Mouse (Mus musculus) limb, embryonic 14.5 days (tissue): ENCODE data around the gene Slc22a14. TPM values are rescaled to one million over a fixed set of nuclear protein-coding genes. Genes with fewer than 3 reads are reported as not detected.

Experiments used
- ATAC-seq: fragments of 200-750 bp; cut with Nextera tagmentation; 2 replicates; pipeline ENCODE4 v1.8.0; 2017; ENCODE audit warnings: low read depth, moderate number of reproducible peaks, moderate TSS enrichment; ENCODE audit not compliant: low FRiP score
- DNase-seq: peaks from one replicate; pipeline ENCODE4 v3.0.0-alpha.2; 2015; ENCODE audit warnings: low spot score
- H3K27ac ChIP-seq: fragments of 300-500 bp; sonication (generic); replicated peaks from 2 replicates; pipeline ENCODE4 v1.5.1; 2014; ENCODE audit warnings: low read depth, mild to moderate bottlenecking, low read length, moderate library complexity, mixed read lengths
- H3K27me3 ChIP-seq: fragments of 300-500 bp; sonication (generic); 2 replicates; pipeline ENCODE4 v1.6.1; 2014; ENCODE audit warnings: low read length, mixed read lengths; ENCODE audit not compliant: control insufficient read depth, insufficient read depth
- H3K36me3 ChIP-seq: fragments of 300-500 bp; sonication (generic); 2 replicates; pipeline ENCODE4 v1.6.1; 2014; ENCODE audit warnings: mild to moderate bottlenecking, low read length, moderate library complexity, mixed read lengths; ENCODE audit not compliant: control insufficient read depth, insufficient read depth
- H3K4me1 ChIP-seq: fragments of 300-500 bp; sonication (generic); 2 replicates; pipeline ENCODE4 v1.6.1; 2014; ENCODE audit warnings: antibody characterized with exemption, low read length, mixed read lengths; ENCODE audit not compliant: control insufficient read depth, insufficient read depth
- H3K4me2 ChIP-seq: fragments of 300-500 bp; sonication (generic); replicated peaks from 2 replicates; pipeline ENCODE4 v1.6.1; 2014; ENCODE audit warnings: low read depth, mild to moderate bottlenecking, low read length, moderate library complexity; ENCODE audit not compliant: severe bottlenecking
- H3K4me3 ChIP-seq: fragments of 300-500 bp; sonication (generic); replicated peaks from 2 replicates; pipeline ENCODE4 v1.5.1; 2014; ENCODE audit warnings: low read length
- H3K9ac ChIP-seq: fragments of 300-500 bp; sonication (generic); 2 replicates; pipeline ENCODE4 v1.6.1; 2014; ENCODE audit warnings: mild to moderate bottlenecking, low read depth, low read length, moderate library complexity; ENCODE audit not compliant: severe bottlenecking
- H3K9me3 ChIP-seq: fragments of 300-500 bp; sonication (generic); 2 replicates; pipeline ENCODE4 v1.6.1; 2016; ENCODE audit warnings: low read length; ENCODE audit not compliant: control insufficient read depth
- POLR2A ChIP-seq: fragments of 200-500 bp; IDR thresholded peaks from 2 replicates; pipeline ENCODE4 v1.8.0; 2012; ENCODE audit warnings: inconsistent platforms, mild to moderate bottlenecking, moderate library complexity, borderline replicate concordance; ENCODE audit not compliant: insufficient read depth, insufficient read length; ENCODE audit errors: extremely low read depth
- WGBS: fragments of 180-500 bp; shearing (Covaris S2); extraction: QIAGEN DNeasy Blood & Tissue Kit; methylation state at CpG from one replicate; pipeline ENCODE4 v1.1.7; 2014; 5-methylcytosine and 5-hydroxymethylcytosine counted together
- polyA plus RNA-seq, 2 experiments: library from polyadenylated mRNA; depleted of rRNA in 1 of 2; stranded (reverse) in 1 of 2; unstranded in 1 of 2; fragments of >200 nt; fragmentation: Nextera tagmentation in 1 of 2; extraction: Ambion mirVana in 1 of 2; gene quantifications; 2 replicates each; pipeline versions ENCODE4 v1.2.1 to v1.2.3; 2012 to 2014

Gene Slc22a14
- polyA plus RNA-seq (2012; rRNA removed): 0.12 and 0.19 TPM in 2 replicates
- 0.17 and 0.25 TPM in 2 replicates for polyA plus RNA-seq (2014; fragmentation: Nextera tagmentation; extraction: Ambion mirVana)

DNA sequence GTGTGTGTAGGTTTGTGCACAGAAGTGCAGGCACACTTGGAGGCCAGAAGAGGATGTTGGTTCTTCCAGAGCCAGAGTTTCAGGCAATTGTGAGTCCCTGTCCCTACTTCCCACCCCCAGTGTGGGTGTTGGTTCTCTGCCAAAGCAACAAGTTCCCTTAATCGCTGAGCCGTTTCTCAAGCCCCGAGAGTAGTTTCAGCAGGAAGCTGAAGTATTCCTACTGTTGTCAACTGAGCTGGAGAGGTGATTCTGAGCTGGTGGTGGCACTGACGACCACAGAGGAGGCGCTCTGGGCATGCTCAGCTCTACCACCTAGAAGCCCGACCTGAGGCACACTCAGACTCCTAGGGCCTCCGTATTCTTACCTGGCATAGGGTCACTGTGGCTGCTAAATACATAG lies at the start of gene Slc22a14:
Slc22a14 (minus strand) TSS at position 270 of the 400 bp plus-strand sequence.
- Histone ChIP-seq H3K36me3 (peaks cover 12% of the 10 kb centered on the region; the same call in 1 of the 2 replicates), H3K27ac (no peak within 1 kb of the TSS), H3K4me1 (no peaks in the 10 kb centered on the region), H3K9ac (no peak within 1 kb of the TSS), H3K9me3 (no peaks in the 10 kb centered on the region), H3K4me2 (no peak within 1 kb of the TSS), H3K27me3 (no peaks in the 10 kb centered on the region), H3K4me3 (no peak within 1 kb of the TSS)
- ATAC-seq (no peak), DNase-seq (no peak)
- 69% methylated on average over 7 of the region's 7 CpGs for WGBS
- TF ChIP-seq POLR2A: no peak

- TF ChIP-seq POLR2A: no peak
Observed at GRCm38 (mm10) chr9:119409864-119410263, 44.5 kb upstream of the Slc22a14 start.

GRCm38 (mm10) chr9:119408898-119409664 lies 43.7 kb upstream of the Slc22a14 start:
- Histone ChIP-seq H3K4me1 (peaks cover 7% of the 10 kb centered on the region), H3K9me3 (peaks cover 20% of the 10 kb centered on the region; the same call in 1 of the 2 replicates), H3K27me3 (no peaks in the 10 kb centered on the region), H3K4me3 (no peak overlapping the region), H3K27ac (peak overlapping the region; percentile 20; the same call in 1 of the 2 replicates), H3K9ac (no peak overlapping the region), H3K36me3 (no peaks in the 10 kb centered on the region), H3K4me2 (no peak overlapping the region)
- no peak for TF ChIP-seq POLR2A
- DNase-seq (no peak), ATAC-seq (peak; percentile 75)
- WGBS: 79% methylated on average over 11 of the region's 11 CpGs

More at GRCm38 (mm10) chr9:119409864-119410263, 44.5 kb upstream of the Slc22a14 start:
- Histone ChIP-seq H3K27ac (no peak overlapping the region), H3K9me3 (peaks cover 20% of the 10 kb centered on the region; the same call in 1 of the 2 replicates), H3K9ac (no peak overlapping the region), H3K36me3 (no peaks in the 10 kb centered on the region), H3K4me3 (no peak overlapping the region), H3K27me3 (no peaks in the 10 kb centered on the region), H3K4me2 (no peak overlapping the region), H3K4me1 (peaks cover 5% of the 10 kb centered on the region)
- DNase-seq: no peak
- ATAC-seq: no peak
- WGBS: 74% methylated on average over 5 of the region's 5 CpGs

DNA sequence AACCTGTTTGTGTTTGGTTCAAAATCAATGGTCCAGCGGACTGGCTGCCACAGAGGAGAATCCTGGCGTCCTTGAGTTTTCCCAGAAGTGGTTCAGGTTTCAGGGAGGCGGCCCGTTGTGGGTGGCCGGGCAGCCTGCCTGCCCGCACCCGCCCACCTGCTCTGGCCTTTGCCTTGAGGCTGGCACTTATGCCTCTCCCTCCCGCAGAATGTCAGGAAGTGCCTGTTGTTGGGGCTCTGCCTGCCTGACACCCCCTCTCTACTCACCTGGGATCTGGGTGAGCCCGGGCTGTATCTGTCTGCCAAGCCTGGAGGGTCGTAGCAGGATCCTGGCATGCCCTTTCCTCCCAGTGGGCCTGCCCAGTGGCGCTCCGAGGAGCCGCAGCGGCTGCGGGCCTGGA lies 42.5 kb upstream of the Slc22a14 start:
- Histone ChIP-seq H3K9me3 (peaks cover 16% of the 10 kb centered on the region; the same call in 1 of the 2 replicates), H3K4me2 (no peak overlapping the region), H3K9ac (no peak overlapping the region), H3K4me1 (peaks cover 13% of the 10 kb centered on the region), H3K27me3 (no peaks in the 10 kb centered on the region), H3K27ac (no peak overlapping the region), H3K4me3 (no peak overlapping the region), H3K36me3 (no peaks in the 10 kb centered on the region)
- WGBS: 72% methylated on average over 15 of the region's 15 CpGs
- DNase-seq: no peak
- no peak for ATAC-seq
- TF ChIP-seq POLR2A: no peak

DNA sequence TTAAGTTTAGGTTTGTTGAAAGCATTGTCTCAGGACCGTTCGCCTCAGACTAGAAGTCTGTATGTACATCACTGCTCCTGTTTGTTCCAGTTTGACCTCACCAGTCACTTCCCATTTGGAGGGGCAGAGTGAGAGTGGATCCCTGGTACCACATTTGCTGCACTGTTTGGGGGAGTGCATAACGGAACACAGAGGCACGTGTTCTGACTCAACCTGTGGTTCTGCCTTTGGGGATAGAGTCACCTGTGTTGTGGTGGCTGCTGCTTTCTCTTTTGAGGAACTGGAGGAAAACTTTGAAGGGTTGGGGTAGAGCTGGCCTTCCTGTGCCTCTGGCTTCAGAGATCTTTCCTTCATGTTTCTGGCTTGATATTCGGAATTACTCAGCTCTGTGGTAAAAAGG lies 38.7 kb upstream of the Slc22a14 start:
- ATAC-seq: no peak
- H3K27ac ChIP-seq: no peak overlapping the region
- no peaks in the 10 kb centered on the region for H3K9me3 ChIP-seq
- no peaks in the 10 kb centered on the region for H3K36me3 ChIP-seq
- H3K27me3 ChIP-seq: no peaks in the 10 kb centered on the region
- DNase-seq: no peak
- peak overlapping the region; percentile 98; the same call in 1 of the 2 replicates for H3K9ac ChIP-seq
- H3K4me3 ChIP-seq: peak overlapping the region; percentile 84
- peaks cover 16% of the 10 kb centered on the region for H3K4me1 ChIP-seq
- peak overlapping the region; percentile 97 for H3K4me2 ChIP-seq
- no peak for TF ChIP-seq POLR2A
- 54% methylated on average over 5 of the region's 5 CpGs for WGBS
